Mouse (Mus musculus) small intestine, adult 2 months (tissue): ENCODE measurements around the gene Tppp. TPM values are rescaled to one million over a fixed set of nuclear protein-coding genes. Genes with fewer than 3 reads are reported as not detected.

Experiments
- H3K27ac ChIP-seq: fragments of 200-500 bp; 2 replicates; pipeline ENCODE4 v1.5.1; 2012; ENCODE audit warnings: low read depth, low read length, control low read depth, inconsistent platforms; ENCODE audit not compliant: insufficient read depth
- H3K27me3 ChIP-seq: fragments of 200-500 bp; 2 replicates; pipeline ENCODE4 v1.6.1; 2012; ENCODE audit warnings: mild to moderate bottlenecking, moderate library complexity, low read length, inconsistent platforms; ENCODE audit not compliant: control insufficient read depth, insufficient read depth
- H3K36me3 ChIP-seq: fragments of 200-500 bp; 2 replicates; pipeline ENCODE4 v1.6.1; 2012; ENCODE audit warnings: mild to moderate bottlenecking, low read length, control low read depth, inconsistent platforms; ENCODE audit not compliant: control insufficient read depth, insufficient read depth
- H3K4me1 ChIP-seq: fragments of 200-500 bp; 2 replicates; pipeline ENCODE4 v1.6.1; 2012; ENCODE audit warnings: low read length, inconsistent platforms, mixed read lengths; ENCODE audit not compliant: control insufficient read depth, insufficient read depth, insufficient read length
- H3K4me3 ChIP-seq: fragments of 200-500 bp; 2 replicates; pipeline ENCODE4 v1.5.1; 2012; ENCODE audit warnings: low read depth, mild to moderate bottlenecking, control low read depth, inconsistent platforms, low read length, moderate library complexity
- CTCF ChIP-seq: fragments of 200-500 bp; IDR thresholded peaks from 2 replicates; pipeline ENCODE4 v1.5.1; 2012; ENCODE audit warnings: low read depth, mild to moderate bottlenecking, control low read depth, inconsistent platforms, low read length, moderate library complexity, mixed read lengths; ENCODE audit not compliant: insufficient replicate concordance, insufficient read length; ENCODE audit errors: extremely low read depth
- POLR2A ChIP-seq: fragments of 200-500 bp; IDR thresholded peaks from 2 replicates; pipeline ENCODE4 v1.6.1; 2012; ENCODE audit warnings: low read depth, mild to moderate bottlenecking, control low read depth, inconsistent platforms, low read length, moderate library complexity
- WGBS: fragments of 180-500 bp; shearing (Covaris S2); methylation state at CpG from one replicate; pipeline ENCODE4 v1.1.7; 2018; 5-methylcytosine and 5-hydroxymethylcytosine counted together
- polyA plus RNA-seq: library from polyadenylated mRNA; depleted of rRNA; stranded (reverse); fragments of >200 nt; gene quantifications from 2 replicates; pipeline ENCODE4 v1.2.3, GENCODE M21; 2012; rRNA removed

The Tppp gene
- polyA plus RNA-seq: 3.2 and 9.9 TPM in 2 replicates

DNA sequence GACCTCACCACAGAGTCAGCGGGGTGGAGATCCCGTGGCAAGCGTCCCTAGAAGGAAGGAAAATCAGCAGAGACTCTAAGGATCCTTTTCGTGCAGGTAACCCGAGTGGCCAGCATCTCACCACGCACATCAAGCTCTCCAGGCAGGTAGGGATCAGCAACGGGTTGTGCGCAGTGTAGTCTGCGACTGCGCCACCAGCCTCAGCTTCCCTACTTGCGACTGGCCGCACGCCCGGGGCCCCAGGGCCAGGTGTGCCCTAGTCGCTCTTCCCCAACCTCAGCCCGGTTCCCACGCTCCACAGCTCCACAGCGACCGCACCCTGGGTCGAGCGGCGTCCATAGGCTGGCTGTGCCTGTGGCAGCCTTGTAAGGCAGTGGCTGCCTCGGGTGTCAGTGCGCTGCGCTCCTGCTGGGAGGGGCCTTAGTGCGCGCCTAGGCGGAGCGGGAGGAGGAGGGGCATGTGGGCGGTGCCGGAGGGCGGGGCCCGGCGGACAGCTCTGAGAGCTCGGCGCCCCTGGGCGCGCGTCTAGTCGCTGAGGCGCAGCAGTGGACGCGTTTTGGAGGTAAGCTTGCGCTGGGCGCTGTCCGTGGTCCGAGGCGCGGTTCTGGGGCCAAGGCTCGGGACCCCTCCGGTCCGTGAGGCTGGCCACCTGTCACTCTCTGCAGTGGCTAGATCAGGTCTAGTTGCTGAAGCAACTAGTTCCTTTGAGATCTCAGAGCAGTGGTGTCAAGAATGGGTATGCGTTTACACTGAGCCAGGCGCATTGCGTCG, at the start of gene Tppp:
TSS of gene Tppp (plus strand) at position 460 of the 771 bp plus-strand sequence.
- TF ChIP-seq POLR2A (peak; percentile 79), CTCF (no peak)
- peak within 1 kb of the TSS; percentile 71 for H3K27ac ChIP-seq
- H3K36me3 ChIP-seq: no peaks in the 10 kb centered on the region
- H3K4me3 ChIP-seq: peak within 1 kb of the TSS; percentile 65
- H3K4me1 ChIP-seq: no peaks in the 10 kb centered on the region; the same call in none of the 2 replicates
- H3K27me3 ChIP-seq: no peaks in the 10 kb centered on the region
- WGBS: under 1% methylated on average over 56 of the region's 56 CpGs

GRCm38 (mm10) chr13:73960117-73960652, 49.0 kb upstream of the Tppp start:
- WGBS: 94% methylated on average over 10 of the region's 10 CpGs
- TF ChIP-seq CTCF (no peak), POLR2A (no peak)
- Histone ChIP-seq H3K27ac (no peak overlapping the region), H3K4me1 (no peaks in the 10 kb centered on the region), H3K36me3 (peaks cover 44% of the 10 kb centered on the region), H3K4me3 (no peak overlapping the region), H3K27me3 (no peaks in the 10 kb centered on the region)

GRCm38 (mm10) chr13:73961177-73961576, 48.0 kb upstream of the Tppp start:
- TF ChIP-seq CTCF: no peak
- TF ChIP-seq POLR2A: no peak
- H3K27me3 ChIP-seq: no peaks in the 10 kb centered on the region
- H3K4me1 ChIP-seq: no peaks in the 10 kb centered on the region
- no peak overlapping the region for H3K27ac ChIP-seq
- H3K36me3 ChIP-seq: peaks cover 36% of the 10 kb centered on the region
- WGBS: 83% methylated on average over 4 of the region's 4 CpGs
- H3K4me3 ChIP-seq: no peak overlapping the region

- Histone ChIP-seq H3K36me3 (peaks cover 17% of the 10 kb centered on the region), H3K27me3 (no peaks in the 10 kb centered on the region), H3K4me3 (no peak within 1 kb of the TSS), H3K27ac (no peak within 1 kb of the TSS), H3K4me1 (no peaks in the 10 kb centered on the region)
- TF ChIP-seq CTCF: no peak
- TF ChIP-seq POLR2A: no peak
- WGBS: 83% methylated on average over 5 of the region's 5 CpGs
Observed at GRCm38 (mm10) chr13:73963551-73963950, 45.7 kb upstream of the Tppp start, which contains the start of gene Zdhhc11. Zdhhc11 (plus strand) TSS chr13:73963851.

DNA sequence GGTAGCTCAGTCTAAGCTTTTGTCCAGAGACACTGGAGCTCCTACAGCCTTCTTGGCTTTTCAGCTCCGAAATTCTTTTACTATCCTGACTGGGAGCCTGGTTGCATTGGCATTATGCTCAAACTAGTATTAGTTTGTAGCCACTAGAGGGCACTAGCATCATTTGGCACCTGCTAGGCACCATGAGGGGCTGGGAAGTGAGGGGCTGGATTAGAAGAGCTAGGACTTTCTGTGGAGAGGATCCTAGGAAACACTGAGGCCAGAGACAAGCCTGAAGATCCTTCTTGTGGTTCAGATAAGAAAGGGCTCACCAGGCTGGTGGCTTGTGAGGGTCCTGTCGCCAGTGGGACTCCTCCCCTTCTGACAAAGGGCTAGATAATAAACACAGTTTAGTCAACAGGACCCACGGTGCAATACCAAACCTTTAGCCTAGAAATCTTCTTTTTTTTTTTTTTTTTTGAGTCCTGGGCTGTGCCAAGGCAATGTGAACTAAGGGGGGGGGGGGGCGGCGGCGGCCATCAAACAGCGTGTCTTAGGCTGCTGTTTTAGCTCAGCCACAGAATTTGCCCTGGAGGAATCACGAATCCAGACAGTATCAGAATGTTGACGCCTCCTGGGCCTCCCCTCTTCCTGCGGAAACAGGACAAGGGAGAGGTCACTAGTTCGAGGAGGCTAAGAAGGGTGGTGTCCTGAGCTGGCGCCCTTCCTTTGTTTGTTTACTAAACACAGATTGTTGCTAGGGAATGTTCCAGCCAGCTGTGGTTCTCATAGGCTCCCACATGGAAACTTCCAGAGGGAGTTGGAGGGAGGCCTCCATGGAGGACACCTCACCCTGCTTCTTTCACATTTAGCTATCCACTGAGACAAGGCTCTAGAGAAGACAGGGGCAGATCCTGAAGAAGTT, 38.4 kb upstream of the Tppp start:
- Histone ChIP-seq H3K36me3 (no peaks in the 10 kb centered on the region), H3K4me1 (peaks cover 6% of the 10 kb centered on the region; the same call in 1 of the 2 replicates), H3K27ac (peak overlapping the region; percentile 88), H3K4me3 (peak overlapping the region; percentile 47), H3K27me3 (no peaks in the 10 kb centered on the region)
- peak; percentile 8; the same call in 1 of the 2 replicates for TF ChIP-seq POLR2A
- TF ChIP-seq CTCF: peak; percentile 90; the same call in 1 of the 2 replicates
- WGBS: 2% methylated on average over 12 of the region's 12 CpGs

GRCm38 (mm10) chr13:73974523-73974922, 34.7 kb upstream of the Tppp start:
- no peak for TF ChIP-seq CTCF
- no peak for TF ChIP-seq POLR2A
- Histone ChIP-seq H3K36me3 (no peaks in the 10 kb centered on the region), H3K4me1 (peaks cover 6% of the 10 kb centered on the region; the same call in 1 of the 2 replicates), H3K27me3 (no peaks in the 10 kb centered on the region), H3K27ac (no peak overlapping the region), H3K4me3 (no peak overlapping the region)
- WGBS: 86% methylated on average over 3 of the region's 3 CpGs

DNA sequence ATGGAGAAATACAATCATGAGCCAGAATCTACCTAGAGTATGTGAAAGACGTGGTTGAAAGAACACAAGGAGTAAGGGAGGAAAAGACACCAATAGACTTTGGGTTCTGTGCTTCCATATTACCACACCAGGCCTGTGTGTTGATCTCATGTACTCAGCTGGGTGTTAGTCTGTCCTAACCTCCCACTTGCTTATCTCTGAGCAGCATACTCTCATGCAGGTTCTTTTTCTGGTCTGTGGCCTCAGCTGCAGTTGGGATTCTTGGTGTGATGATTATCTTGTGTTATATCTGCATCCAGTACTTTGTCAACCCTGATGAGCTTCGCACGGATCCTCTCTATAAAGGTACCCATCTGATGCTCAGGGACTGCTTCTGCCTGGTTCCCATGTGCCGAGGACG, 32.3 kb upstream of the Tppp start:
- no peak for TF ChIP-seq POLR2A
- no peak for TF ChIP-seq CTCF
- Histone ChIP-seq H3K27me3 (no peaks in the 10 kb centered on the region), H3K4me3 (no peak overlapping the region), H3K27ac (no peak overlapping the region), H3K36me3 (no peaks in the 10 kb centered on the region), H3K4me1 (no peaks in the 10 kb centered on the region; the same call in 1 of the 2 replicates)
- 93% methylated on average over 5 of the region's 5 CpGs for WGBS
